Mouse (Mus musculus) heart, adult 11 months (tissue): ENCODE results near the gene Usp51.
"Not testable (repeated sequence)": the region's sequence is repeated elsewhere in the genome, so short reads cannot be mapped to it uniquely, and the experiment has no call there.

Experiments used
- DNase-seq: peaks from one replicate; pipeline ENCODE4 v3.0.0; 2022

Usp51 gene

GRCm38 (mm10) chrX:153006387-153006841, at the start of gene Usp51:
TSS of gene Usp51 (plus strand) at chrX:153006469.
- peak; percentile 84 for DNase-seq

DNA sequence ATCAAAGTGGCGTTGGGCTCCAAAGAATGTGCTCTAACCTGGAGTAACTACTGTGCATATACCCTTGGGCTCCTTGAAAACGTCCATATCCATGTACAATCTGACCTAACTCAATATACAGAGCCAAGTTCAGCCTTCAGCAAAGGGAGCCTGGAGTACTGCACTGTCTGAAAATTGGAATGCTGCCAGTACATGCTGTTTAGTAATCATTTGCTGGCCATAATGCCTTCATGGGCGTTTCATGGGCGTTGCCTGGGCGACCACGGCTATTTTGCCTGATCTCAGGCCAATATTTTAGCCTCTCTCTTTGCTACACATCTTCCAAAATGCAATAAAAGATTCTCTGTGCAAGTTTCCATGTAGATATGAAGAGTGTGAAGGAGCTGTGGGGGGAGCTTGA, 36.7 kb upstream of the Usp51 start:
- no peak for DNase-seq

DNA sequence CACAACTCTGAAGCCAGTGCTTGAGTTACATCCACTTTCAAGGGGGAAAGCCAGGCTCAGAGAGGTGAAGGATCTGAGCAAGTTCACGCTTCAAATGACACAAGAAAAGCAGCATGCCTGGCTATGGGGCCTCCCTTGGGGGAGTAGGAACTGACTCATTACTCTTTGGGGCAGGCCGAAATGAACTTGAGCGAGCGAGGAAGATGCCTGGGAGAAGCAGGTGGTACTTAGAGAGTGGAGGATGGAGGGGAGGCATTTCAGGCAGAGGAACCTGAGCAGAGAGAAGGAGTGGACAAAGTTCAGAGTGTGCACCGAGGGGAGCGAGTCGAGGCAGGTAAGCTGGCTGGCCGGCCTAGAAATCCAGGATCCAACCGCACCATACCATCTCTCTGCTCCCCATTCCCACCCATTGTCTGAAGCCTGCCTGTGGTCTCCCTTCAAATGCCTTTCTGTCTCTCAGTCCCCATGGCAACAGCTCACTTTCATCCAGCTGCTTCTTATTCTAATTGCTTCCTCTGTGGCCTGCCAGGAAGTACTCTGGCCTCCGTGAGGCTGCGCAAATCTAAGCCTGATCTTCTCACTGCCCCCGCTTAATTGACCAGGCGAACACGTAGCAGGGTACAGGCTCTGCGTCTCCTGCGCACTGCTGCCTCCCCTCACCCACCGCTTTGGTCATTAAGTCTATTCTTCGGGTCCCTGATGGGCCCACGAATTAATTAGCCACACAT, 32.6 kb upstream of the Usp51 start:
- DNase-seq, result not testable (repeated sequence)

DNA sequence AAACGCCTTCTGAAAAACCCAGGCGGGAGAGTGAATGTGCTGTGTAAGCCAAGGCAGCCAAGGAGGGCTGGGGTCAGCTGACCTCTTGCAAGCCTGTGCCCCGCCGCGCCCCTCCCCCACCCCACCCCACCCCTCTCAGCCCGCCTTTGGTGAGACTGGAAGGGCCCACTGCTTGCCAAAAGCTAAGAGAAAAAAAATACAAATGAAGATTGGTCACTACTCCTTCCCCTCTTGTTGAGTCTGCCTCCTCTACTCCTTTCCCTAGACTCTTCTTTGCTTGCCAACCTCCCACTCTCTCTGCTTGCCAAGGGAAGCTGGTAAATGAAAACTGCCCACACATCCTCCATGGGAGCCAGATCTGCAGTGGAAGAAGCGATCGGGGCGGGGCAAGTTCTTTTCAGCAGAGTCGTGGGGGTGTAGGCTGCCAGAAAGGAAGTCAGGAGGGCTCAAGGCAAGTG, 32.0 kb upstream of the Usp51 start:
- peak; percentile 80 for DNase-seq

DNA sequence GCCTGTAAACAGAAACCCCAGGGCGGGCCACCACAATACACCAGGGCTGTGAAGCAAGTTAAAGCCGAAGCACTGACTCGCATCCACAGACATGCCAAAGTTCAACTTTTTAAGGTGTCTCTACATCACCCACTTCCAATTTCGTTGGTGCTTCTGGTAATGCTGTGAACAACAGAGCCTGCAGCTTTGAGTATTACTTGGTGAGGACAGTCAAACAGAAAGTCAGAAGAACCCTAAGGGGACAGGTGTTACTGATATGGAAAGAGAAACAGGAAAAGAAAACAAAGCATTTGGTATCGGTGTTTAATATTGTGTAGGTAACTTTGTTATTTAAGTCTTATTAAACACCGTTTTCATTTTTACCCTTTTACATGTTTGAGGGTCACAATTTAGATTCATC, 29.7 kb upstream of the Usp51 start:
- DNase-seq, result no peak

DNA sequence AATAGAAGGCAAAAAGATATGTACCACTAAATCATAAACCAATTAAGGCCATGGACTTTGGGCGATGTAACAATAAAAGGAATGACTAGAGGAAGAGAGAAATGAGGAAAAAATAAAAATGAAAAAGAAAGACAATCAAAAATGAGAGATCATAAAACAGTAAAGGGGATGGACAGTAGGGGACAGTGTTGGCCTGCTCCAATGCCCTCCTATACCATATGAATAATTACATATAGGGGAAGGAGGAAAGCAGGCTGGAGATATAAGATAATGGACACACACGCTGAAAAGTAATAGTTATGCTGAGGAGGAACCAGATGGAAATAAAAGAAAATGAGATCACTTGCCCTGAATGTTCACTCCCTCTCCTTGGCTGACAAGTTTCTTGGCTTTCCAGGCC, 21.3 kb upstream of the Usp51 start:
- DNase-seq, result no peak

GRCm38 (mm10) chrX:152989852-152990251, 16.4 kb upstream of the Usp51 start:
- not testable (repeated sequence) for DNase-seq

- not testable (repeated sequence) for DNase-seq
Observed at GRCm38 (mm10) chrX:152996105-152996504, 10.2 kb upstream of the Usp51 start.

- DNase-seq, result peak; percentile 95
Observed at GRCm38 (mm10) chrX:153007021-153007684, 884 bp downstream of the Usp51 start.

DNA sequence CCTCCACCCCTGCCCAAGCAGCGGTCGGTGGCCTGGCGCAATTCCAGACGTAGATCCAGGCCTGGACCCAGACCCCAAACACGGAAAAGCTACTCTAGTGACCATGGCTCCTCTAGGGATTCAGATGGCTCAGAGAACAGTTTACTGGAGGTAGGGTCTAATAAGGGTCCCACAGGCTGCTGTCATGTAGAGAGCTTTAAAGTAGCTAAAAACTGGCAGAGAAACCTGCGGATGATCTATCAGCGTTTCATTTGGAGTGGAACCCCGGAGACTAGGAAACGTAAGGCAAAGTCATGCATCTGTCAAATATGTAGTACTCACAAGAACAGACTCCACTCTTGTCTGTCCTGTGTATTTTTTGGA, 1.4 kb downstream of the Usp51 start:
- no peak for DNase-seq

DNA sequence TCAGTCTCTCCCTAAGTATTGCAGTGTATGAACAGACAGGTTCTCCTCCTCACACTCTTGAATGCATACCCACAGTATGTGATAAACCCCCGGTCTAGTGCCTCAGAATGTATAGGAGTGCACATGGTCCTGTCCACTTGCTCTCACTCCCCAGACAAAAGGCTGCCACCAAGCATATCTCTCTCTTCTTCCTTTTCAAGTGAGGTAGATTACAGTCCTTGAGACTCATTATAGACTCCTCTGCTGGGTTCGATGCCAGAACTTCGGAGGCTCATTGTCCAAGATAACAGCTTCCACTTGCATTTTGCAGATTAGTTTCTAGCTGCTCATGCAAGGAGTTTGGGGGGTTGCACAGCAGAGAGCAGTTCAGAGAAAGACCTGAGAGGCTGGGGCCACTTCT, 19.0 kb downstream of the Usp51 start:
- DNase-seq, result not testable (repeated sequence)

DNA sequence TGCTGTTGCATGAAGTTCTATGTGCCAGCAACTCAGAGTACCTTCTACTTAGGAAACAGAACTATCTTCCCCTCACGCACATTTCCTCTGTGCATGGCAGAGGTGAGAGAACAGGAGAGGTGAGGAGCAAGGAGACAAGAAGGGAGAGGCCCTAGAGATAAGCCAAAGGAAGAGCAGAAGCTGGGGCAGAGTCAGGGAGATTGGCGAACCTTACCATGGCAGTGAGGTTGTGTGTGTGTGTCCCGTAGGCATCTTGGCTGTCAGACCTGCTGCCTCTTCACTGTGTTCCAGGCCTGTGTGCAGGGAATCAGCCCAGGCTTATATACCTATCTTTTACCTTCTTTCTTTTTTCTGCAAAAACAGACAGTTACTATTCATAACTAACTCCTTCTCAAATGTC, 19.4 kb downstream of the Usp51 start:
- not testable (repeated sequence) for DNase-seq

DNA sequence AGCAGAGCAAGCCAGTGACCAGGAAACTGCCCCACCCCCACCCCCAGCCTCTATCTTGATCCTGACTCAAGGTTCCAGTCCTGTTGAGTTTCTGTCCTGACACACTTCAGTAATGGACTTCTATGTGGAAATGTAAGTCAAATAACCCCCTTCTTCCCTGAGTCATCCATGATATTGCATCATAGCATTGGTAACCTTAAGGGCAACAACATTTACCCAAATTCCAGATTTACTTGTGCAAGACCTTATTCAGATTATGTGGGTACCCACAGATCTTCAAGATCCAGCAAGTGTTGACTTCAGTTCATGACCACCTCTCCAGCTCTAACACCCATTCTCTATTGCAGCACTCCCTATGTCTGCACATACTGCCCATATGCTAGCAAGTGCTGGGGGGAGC, 25.3 kb downstream of the Usp51 start:
- DNase-seq, result not testable (repeated sequence)

GRCm38 (mm10) chrX:153037087-153037971, 31.1 kb downstream of the Usp51 start, which contains the start of gene Mageh1:
TSS of gene Mageh1 (minus strand) at chrX:153037575.
- peak; percentile 98 for DNase-seq

DNA sequence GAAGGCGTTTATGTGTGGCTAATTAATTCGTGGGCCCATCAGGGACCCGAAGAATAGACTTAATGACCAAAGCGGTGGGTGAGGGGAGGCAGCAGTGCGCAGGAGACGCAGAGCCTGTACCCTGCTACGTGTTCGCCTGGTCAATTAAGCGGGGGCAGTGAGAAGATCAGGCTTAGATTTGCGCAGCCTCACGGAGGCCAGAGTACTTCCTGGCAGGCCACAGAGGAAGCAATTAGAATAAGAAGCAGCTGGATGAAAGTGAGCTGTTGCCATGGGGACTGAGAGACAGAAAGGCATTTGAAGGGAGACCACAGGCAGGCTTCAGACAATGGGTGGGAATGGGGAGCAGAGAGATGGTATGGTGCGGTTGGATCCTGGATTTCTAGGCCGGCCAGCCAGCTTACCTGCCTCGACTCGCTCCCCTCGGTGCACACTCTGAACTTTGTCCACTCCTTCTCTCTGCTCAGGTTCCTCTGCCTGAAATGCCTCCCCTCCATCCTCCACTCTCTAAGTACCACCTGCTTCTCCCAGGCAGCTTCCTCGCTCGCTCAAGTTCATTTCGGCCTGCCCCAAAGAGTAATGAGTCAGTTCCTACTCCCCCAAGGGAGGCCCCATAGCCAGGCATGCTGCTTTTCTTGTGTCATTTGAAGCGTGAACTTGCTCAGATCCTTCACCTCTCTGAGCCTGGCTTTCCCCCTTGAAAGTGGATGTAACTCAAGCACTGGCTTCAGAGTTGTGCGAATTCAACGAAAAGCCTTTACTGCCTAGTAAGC, 31.9 kb downstream of the Usp51 start:
- DNase-seq, result not testable (repeated sequence)
